Mouse (Mus musculus): ENCODE results near the gene Oosp1. TPM values are rescaled to one million over a fixed set of nuclear protein-coding genes. Genes with fewer than 3 reads are reported as not detected.

Oosp1 gene
- total and polyA plus RNA-seq, 2 experiments from 2014 or later: not detected

DNA sequence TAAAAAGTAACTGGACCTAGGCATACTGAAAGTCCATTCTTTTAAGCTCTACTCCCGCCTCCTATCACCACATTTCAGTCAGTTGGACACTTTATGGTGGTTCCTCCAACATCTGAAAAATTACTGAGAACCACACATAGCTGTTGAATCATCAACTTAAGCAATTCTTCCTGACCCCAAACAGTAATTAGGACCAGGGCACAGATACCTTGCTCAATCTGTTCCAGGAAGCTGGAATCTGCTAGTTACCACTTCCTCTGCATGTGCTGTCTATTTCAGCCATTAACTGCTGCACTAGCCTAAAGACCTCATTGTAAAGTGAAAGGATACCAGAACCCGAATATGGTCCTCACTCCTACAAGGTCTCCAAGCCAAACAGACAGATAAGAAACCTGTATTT is 31.8 kb downstream of the Oosp1 start:
- H3K27ac ChIP-seq: no peak overlapping the region

DNA sequence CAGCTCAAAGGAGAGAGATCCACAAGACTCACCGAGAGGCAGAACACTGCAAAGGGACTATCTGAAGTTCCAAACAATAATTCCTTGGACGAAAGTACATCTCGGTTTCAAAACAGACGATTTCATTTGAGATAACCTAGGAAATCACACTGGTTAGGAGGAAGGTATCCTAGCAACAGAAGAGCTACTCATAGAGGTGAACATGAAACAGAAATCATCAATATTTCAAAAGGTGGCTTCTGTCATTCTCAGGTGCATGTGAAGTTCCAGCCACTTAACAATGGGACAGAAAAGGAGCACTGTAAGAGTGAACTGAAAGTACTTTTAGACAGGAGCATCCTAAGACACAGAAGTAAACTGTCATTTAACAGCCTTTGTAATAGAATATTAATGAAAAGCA is 41.4 kb downstream of the Oosp1 start:
- Histone ChIP-seq H3K4me3 (ENCODE audit: low read length) (no peak overlapping the region), H3K4me2 (ENCODE audit: low read depth, low read length) (no peak overlapping the region), H3K9me3 (ENCODE audit: low read length) (no peaks in the 10 kb centered on the region), H3K27me3 (ENCODE audit: insufficient read depth, low read length) (no peaks in the 10 kb centered on the region), H3K4me1 (ENCODE audit: insufficient read depth, low read length) (no peaks in the 10 kb centered on the region), H3K27ac (no peak overlapping the region), H3K36me3 (ENCODE audit: insufficient read depth, low read length) (no peaks in the 10 kb centered on the region), H3K9ac (replicated peaks; ENCODE audit: low read length) (no peak overlapping the region)
- ATAC-seq (no peak), DNase-seq (ENCODE audit: low spot score) (no peak)
- no peak for TF ChIP-seq CTCF (IDR thresholded peaks at IDR 0.05; ENCODE audit: low read depth)
- 79% methylated on average over 4 of the region's 4 CpGs for WGBS

More for the DNA sequence above, 31.8 kb downstream of the Oosp1 start:
- Histone ChIP-seq H3K9ac (replicated peaks; ENCODE audit: low read length) (no peak overlapping the region), H3K27me3 (ENCODE audit: insufficient read depth, low read length) (no peaks in the 10 kb centered on the region), H3K36me3 (ENCODE audit: insufficient read depth, low read length) (no peaks in the 10 kb centered on the region), H3K9me3 (ENCODE audit: low read length) (no peaks in the 10 kb centered on the region), H3K4me2 (ENCODE audit: low read depth, low read length) (no peak overlapping the region), H3K4me3 (ENCODE audit: low read length) (no peak overlapping the region), H3K4me1 (ENCODE audit: insufficient read depth, low read length) (no peaks in the 10 kb centered on the region)
- DNase-seq (ENCODE audit: low spot score) (no peak), ATAC-seq (no peak)
- no peak for TF ChIP-seq CTCF (IDR thresholded peaks at IDR 0.05; ENCODE audit: low read depth)
- WGBS: 77% methylated on average over 2 of the region's 2 CpGs

DNA sequence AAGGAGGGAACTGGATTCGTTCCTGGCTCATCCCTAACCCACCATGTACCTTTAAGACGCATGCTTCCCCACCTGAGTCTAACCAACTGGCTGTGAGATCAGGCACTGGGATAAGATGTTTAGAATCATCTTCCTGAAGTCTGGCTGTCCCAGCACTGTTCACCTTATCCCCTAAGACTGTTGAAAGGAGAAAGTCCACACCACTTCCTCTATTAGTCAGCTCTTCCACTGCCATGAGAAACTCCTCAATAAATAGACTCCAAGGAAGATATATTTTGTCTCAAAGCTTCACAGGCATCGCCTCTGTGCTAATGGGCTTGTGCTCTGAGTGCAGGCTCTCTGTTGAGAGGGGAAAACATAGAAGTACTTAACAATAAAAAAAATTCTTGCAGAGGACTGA is 44.8 kb downstream of the Oosp1 start:
- H3K27ac ChIP-seq: no peak overlapping the region
- WGBS: 82% methylated on average over 3 of the region's 3 CpGs
- ATAC-seq (no peak), DNase-seq (ENCODE audit: low spot score) (no peak)
- no peaks in the 10 kb centered on the region for H3K4me1 ChIP-seq (ENCODE audit: insufficient read depth, low read length)
- H3K4me2 ChIP-seq (ENCODE audit: low read depth, low read length): no peak overlapping the region
- H3K36me3 ChIP-seq (ENCODE audit: insufficient read depth, low read length): no peaks in the 10 kb centered on the region
- no peak overlapping the region for H3K9ac ChIP-seq (replicated peaks; ENCODE audit: low read length)
- H3K4me3 ChIP-seq (ENCODE audit: low read length): no peak overlapping the region
- H3K9me3 ChIP-seq (ENCODE audit: low read length): no peaks in the 10 kb centered on the region
- H3K27me3 ChIP-seq (ENCODE audit: insufficient read depth, low read length): no peaks in the 10 kb centered on the region
- TF ChIP-seq CTCF (IDR thresholded peaks at IDR 0.05; ENCODE audit: low read depth): no peak

DNA sequence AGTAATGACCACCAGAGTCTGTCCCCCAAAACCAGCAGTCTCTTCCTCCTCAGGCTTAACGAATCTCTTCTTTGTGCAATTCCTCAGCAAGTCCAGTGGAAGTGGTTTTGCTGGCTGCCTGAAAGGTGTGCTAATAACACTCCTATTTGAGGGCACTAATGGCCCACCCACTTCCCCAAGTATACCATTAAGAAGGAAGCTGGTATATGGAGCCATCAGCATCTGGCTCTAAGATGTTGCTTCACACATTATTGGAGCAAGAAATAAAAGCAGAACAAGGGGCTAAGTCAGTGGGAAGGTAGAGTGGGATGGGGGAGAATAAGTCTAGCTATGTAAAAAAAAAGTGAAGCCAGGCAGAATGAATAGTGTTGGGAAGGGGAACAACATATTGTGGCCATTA is 50.2 kb downstream of the Oosp1 start, which contains the start of gene Ms4a3:
Gene Ms4a3, minus strand, starts transcription at position 120 of the 400 bp plus-strand sequence.
- Histone ChIP-seq H3K36me3 (ENCODE audit: insufficient read depth, low read length) (no peaks in the 10 kb centered on the region), H3K9me3 (ENCODE audit: low read length) (no peaks in the 10 kb centered on the region), H3K27ac (no peak within 1 kb of the TSS), H3K27me3 (ENCODE audit: insufficient read depth, low read length) (no peaks in the 10 kb centered on the region), H3K9ac (replicated peaks; ENCODE audit: low read length) (no peak within 1 kb of the TSS), H3K4me1 (ENCODE audit: insufficient read depth, low read length) (no peaks in the 10 kb centered on the region), H3K4me3 (ENCODE audit: low read length) (no peak within 1 kb of the TSS), H3K4me2 (ENCODE audit: low read depth, low read length) (no peak within 1 kb of the TSS)
- 81% methylated on average over 1 of the region's 1 CpGs for WGBS
- ATAC-seq (no peak), DNase-seq (ENCODE audit: low spot score) (no peak)
- no peak for TF ChIP-seq CTCF (IDR thresholded peaks at IDR 0.05; ENCODE audit: low read depth)

DNA sequence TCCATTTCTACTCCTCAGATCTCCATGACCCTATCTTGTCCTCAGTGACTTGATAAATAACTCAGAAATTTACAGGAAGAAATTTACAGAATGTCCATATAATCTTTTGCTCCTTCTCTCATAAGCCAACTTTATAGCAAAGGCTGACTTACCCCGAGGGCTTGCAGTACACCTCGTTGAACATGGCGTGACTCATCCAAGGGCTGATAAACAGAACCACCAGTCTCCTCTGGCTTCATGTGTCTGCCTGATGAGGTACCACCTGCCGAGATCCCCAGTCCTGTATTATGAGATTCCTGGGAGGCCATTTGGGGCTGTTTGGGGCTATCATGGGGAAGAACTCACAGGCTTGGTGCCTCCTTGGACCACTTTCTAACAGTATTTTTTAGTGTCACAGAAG is 51.9 kb downstream of the Oosp1 start:
- no peak overlapping the region for H3K27ac ChIP-seq
- no peak overlapping the region for H3K9ac ChIP-seq (replicated peaks; ENCODE audit: low read length)
- no peak for DNase-seq (ENCODE audit: low spot score)
- WGBS: 79% methylated on average over 4 of the region's 4 CpGs
- no peaks in the 10 kb centered on the region for H3K36me3 ChIP-seq (ENCODE audit: insufficient read depth, low read length)
- H3K4me1 ChIP-seq (ENCODE audit: insufficient read depth, low read length): no peaks in the 10 kb centered on the region
- no peaks in the 10 kb centered on the region for H3K9me3 ChIP-seq (ENCODE audit: low read length)
- no peak for TF ChIP-seq CTCF (IDR thresholded peaks at IDR 0.05; ENCODE audit: low read depth)
- H3K27me3 ChIP-seq (ENCODE audit: insufficient read depth, low read length): no peaks in the 10 kb centered on the region
- no peak for ATAC-seq
- no peak overlapping the region for H3K4me3 ChIP-seq (ENCODE audit: low read length)
- H3K4me2 ChIP-seq (ENCODE audit: low read depth, low read length): no peak overlapping the region

DNA sequence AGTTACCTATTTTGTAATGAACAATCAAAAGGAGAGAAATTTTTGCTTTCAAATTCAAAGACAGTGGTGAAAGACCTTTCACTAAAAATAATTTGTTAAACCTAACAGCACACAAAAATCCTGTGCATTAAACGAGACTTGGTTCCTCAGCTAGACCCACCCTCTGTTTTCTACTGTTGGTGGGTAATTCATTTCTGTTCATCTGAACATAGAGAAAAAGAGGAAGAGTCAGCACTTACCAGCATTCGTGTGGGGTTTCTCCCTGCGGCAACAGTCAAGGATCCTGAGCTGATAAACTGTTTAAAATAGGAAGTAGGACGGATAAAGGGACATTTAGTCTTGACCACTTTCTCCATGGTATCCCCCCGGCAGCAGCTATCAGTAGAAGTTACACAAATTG is 55.4 kb downstream of the Oosp1 start:
- H3K4me3 ChIP-seq (ENCODE audit: low read length): no peak overlapping the region
- no peak for ATAC-seq
- no peak for DNase-seq (ENCODE audit: low spot score)
- H3K9ac ChIP-seq (replicated peaks; ENCODE audit: low read length): no peak overlapping the region
- H3K4me1 ChIP-seq (ENCODE audit: insufficient read depth, low read length): no peaks in the 10 kb centered on the region
- H3K9me3 ChIP-seq (ENCODE audit: low read length): no peaks in the 10 kb centered on the region
- WGBS: 86% methylated on average over 5 of the region's 5 CpGs
- no peak for TF ChIP-seq CTCF (IDR thresholded peaks at IDR 0.05; ENCODE audit: low read depth)
- no peak overlapping the region for H3K4me2 ChIP-seq (ENCODE audit: low read depth, low read length)
- H3K27ac ChIP-seq: no peak overlapping the region
- no peaks in the 10 kb centered on the region for H3K36me3 ChIP-seq (ENCODE audit: insufficient read depth, low read length)
- H3K27me3 ChIP-seq (ENCODE audit: insufficient read depth, low read length): no peaks in the 10 kb centered on the region

DNA sequence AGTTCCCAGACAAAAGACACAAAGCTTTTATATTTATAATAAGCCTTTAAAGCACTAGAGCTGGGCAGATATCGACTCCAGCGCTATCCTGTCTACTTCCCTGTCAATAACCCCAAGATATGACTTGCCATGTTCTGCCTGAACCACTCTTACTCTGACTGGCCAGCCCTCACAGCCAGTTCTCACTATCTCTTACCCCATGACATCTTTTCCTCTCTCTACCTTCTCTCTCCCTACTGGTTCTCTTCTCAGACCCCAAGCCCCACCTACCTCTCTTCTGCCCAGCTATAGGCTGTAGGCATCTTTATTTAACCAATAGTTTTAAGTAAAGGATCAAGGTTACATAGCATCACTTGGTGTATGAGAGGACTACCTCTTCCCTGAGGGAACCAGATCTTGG is 56.6 kb downstream of the Oosp1 start:
- Histone ChIP-seq H3K36me3 (ENCODE audit: insufficient read depth, low read length) (no peaks in the 10 kb centered on the region), H3K9ac (replicated peaks; ENCODE audit: low read length) (no peak overlapping the region), H3K27me3 (ENCODE audit: insufficient read depth, low read length) (no peaks in the 10 kb centered on the region), H3K4me1 (ENCODE audit: insufficient read depth, low read length) (no peaks in the 10 kb centered on the region), H3K9me3 (ENCODE audit: low read length) (no peaks in the 10 kb centered on the region), H3K4me3 (ENCODE audit: low read length) (no peak overlapping the region), H3K4me2 (ENCODE audit: low read depth, low read length) (no peak overlapping the region), H3K27ac (no peak overlapping the region)
- 78% methylated on average over 2 of the region's 2 CpGs for WGBS
- TF ChIP-seq CTCF (IDR thresholded peaks at IDR 0.05; ENCODE audit: low read depth): no peak
- DNase-seq (ENCODE audit: low spot score) (no peak), ATAC-seq (no peak)
